Mouse (Mus musculus) layer of hippocampus, adult 2 months (tissue): ENCODE data around the gene Apold1. TPM values are rescaled to one million over a fixed set of nuclear protein-coding genes. Genes with fewer than 3 reads are reported as not detected.

Experiments
- DNase-seq, 2 experiments: peaks; one replicate each; pipeline ENCODE4 v3.0.0; 2022; ENCODE audit warnings: low spot score in 2 of 2
- H3K27ac ChIP-seq: fragments of 200-600 bp; 2 replicates; pipeline ENCODE4 v1.8.1; 2022
- H3K4me3 ChIP-seq: fragments of 200-600 bp; 2 replicates; pipeline ENCODE4 v1.8.1; 2022; ENCODE audit warnings: mild to moderate bottlenecking
- CTCF ChIP-seq: fragments of 200-600 bp; conservative IDR thresholded peaks from 2 replicates; pipeline ENCODE4 v1.8.1; 2022; ENCODE audit warnings: antibody characterized with exemption, mild to moderate bottlenecking, moderate library complexity
- total RNA-seq, 2 experiments: library from RNA; stranded (reverse); gene quantifications; 2 replicates each; pipeline ENCODE4 v1.2.3; 2021

The Apold1 gene
- total RNA-seq, 2 experiments from 2014 or later = 1.9 to 2.5 TPM

GRCm38 (mm10) chr6:135019564-135019963 lies 38.0 kb downstream of the Apold1 start:
- H3K4me3 ChIP-seq = no peak overlapping the region
- no peak for DNase-seq
- TF ChIP-seq CTCF = no peak
- H3K27ac ChIP-seq = no peak overlapping the region

- DNase-seq = no peak
- TF ChIP-seq CTCF = no peak
- no peak overlapping the region for H3K27ac ChIP-seq
- no peak overlapping the region for H3K4me3 ChIP-seq
Measured at GRCm38 (mm10) chr6:135021633-135022032, 40.1 kb downstream of the Apold1 start.

- no peak for TF ChIP-seq CTCF
- H3K27ac ChIP-seq = no peak overlapping the region
- H3K4me3 ChIP-seq = no peak overlapping the region
- no peak for DNase-seq
Measured at GRCm38 (mm10) chr6:135023379-135023778, 41.9 kb downstream of the Apold1 start.

GRCm38 (mm10) chr6:135024781-135025420 lies 43.4 kb downstream of the Apold1 start:
- Histone ChIP-seq H3K4me3 (no peak overlapping the region), H3K27ac (no peak overlapping the region)
- no peak for TF ChIP-seq CTCF
- peak in 1 of 2 experiments; percentile 23 for DNase-seq

GRCm38 (mm10) chr6:135026232-135026631 lies 44.7 kb downstream of the Apold1 start:
- TF ChIP-seq CTCF = peak; percentile 83
- Histone ChIP-seq H3K4me3 (no peak overlapping the region), H3K27ac (no peak overlapping the region)
- DNase-seq = peak; percentile 42 to 44

- TF ChIP-seq CTCF = no peak
- Histone ChIP-seq H3K4me3 (no peak overlapping the region), H3K27ac (no peak overlapping the region)
- no peak for DNase-seq
Measured at GRCm38 (mm10) chr6:135026755-135027154, 45.2 kb downstream of the Apold1 start.

GRCm38 (mm10) chr6:135029246-135029645 lies 47.7 kb downstream of the Apold1 start:
- no peak overlapping the region for H3K27ac ChIP-seq
- no peak overlapping the region for H3K4me3 ChIP-seq
- DNase-seq = no peak
- no peak for TF ChIP-seq CTCF

Other genes starting within 250 kb of the Apold1 start
- 1 to 10 TPM; 8.6 to 8.9 TPM for gene Dusp16, start 189.1 kb upstream of the Apold1 start, total RNA-seq
- 10 to 100 TPM; 39.6 to 40.9 TPM for gene Crebl2, start 151.6 kb upstream of the Apold1 start, total RNA-seq
- gene Gpr19, start 83.1 kb upstream of the Apold1 start, total RNA-seq = 10 to 100 TPM; 22.0 to 27.4 TPM
- gene Cdkn1b, start 61.3 kb upstream of the Apold1 start, total RNA-seq = 10 to 100 TPM; 47.2 to 48.0 TPM
- gene Ddx47, start 29.9 kb downstream of the Apold1 start, total RNA-seq = 10 to 100 TPM; 58.9 to 60.5 TPM
- gene Gprc5a, start 83.9 kb downstream of the Apold1 start, total RNA-seq = under 1 TPM in 1 of 2 experiments, not detected in 1; 0.41 TPM
- gene Gprc5d, start 136.6 kb downstream of the Apold1 start, total RNA-seq = not detected
- 100 to 1,000 TPM; 161 to 166 TPM for gene Fam234b, start 216.3 kb downstream of the Apold1 start, total RNA-seq
- gene Hebp1, start 216.3 kb downstream of the Apold1 start, total RNA-seq = 10 to 100 TPM; 74.1 to 79.1 TPM